Mouse (Mus musculus): Measurements from ENCODE around the gene Mrgprh. TPM values are rescaled to one million over a fixed set of nuclear protein-coding genes. Genes with fewer than 3 reads are reported as not detected.

Gene Mrgprh
- polyA plus RNA-seq, 1 experiment from 2014 or later = not detected

DNA sequence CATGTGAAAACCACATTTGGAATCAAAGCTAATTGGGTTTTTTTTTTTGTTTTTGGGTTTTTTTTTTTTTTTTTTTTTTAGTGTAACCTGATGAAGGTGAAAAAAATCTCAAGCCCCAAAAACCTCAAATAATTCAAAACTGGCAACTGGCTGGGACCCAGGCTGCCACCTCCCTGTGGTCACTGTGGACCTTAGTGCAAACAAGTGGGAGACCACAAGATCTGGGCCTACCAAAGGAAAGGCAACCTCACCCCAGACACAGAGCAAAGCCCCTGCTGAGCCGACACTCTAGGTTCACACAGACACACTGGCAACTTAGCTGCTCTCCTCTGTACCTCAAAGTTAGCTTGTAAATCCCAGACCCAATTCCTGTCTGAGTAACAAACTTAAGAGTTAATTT lies 28.5 kb downstream of the Mrgprh start:
- 67% methylated on average over 1 of the region's 1 CpGs for WGBS

DNA sequence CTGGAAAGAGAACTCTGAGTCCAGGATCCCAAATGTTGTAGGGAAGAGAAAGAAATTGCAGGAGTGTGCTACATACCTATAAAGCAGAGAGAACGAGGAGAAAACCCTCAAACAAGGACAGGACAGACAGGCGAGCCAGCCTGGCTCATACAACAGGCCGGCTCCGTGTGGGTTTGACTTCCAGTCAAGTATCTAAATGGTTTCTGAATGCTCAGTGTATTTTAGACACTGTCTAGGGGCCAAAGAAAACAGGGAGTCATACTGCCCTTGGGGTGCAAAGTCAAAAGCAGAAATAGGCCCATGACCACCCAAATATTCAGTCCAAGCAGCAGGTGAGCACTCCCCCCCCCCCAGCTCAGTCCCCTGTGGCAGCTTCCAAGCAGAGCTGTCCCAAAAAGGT lies 30.0 kb downstream of the Mrgprh start:
- Histone ChIP-seq H3K9me3 (no peaks in the 10 kb centered on the region), H3K36me3 (peaks cover 21% of the 10 kb centered on the region), H3K27ac (replicated peaks) (no peak overlapping the region), H3K27me3 (no peaks in the 10 kb centered on the region), H3K4me1 (peaks cover 11% of the 10 kb centered on the region), H3K4me2 (replicated peaks) (no peak overlapping the region), H3K4me3 (no peak overlapping the region), H3K9ac (replicated peaks) (no peak overlapping the region)
- ATAC-seq (ENCODE audit: low FRiP score, low read depth) = no peak
- 88% methylated on average over 4 of the region's 4 CpGs for WGBS

More for the DNA sequence above, 28.5 kb downstream of the Mrgprh start:
- H3K4me1 ChIP-seq = peaks cover 11% of the 10 kb centered on the region
- peaks cover 26% of the 10 kb centered on the region for H3K36me3 ChIP-seq
- no peak overlapping the region for H3K4me2 ChIP-seq (replicated peaks)
- no peak overlapping the region for H3K9ac ChIP-seq (replicated peaks)
- H3K27ac ChIP-seq (replicated peaks) = no peak overlapping the region
- no peak for ATAC-seq (ENCODE audit: low FRiP score, low read depth)
- no peaks in the 10 kb centered on the region for H3K27me3 ChIP-seq
- H3K9me3 ChIP-seq = no peaks in the 10 kb centered on the region
- no peak overlapping the region for H3K4me3 ChIP-seq

DNA sequence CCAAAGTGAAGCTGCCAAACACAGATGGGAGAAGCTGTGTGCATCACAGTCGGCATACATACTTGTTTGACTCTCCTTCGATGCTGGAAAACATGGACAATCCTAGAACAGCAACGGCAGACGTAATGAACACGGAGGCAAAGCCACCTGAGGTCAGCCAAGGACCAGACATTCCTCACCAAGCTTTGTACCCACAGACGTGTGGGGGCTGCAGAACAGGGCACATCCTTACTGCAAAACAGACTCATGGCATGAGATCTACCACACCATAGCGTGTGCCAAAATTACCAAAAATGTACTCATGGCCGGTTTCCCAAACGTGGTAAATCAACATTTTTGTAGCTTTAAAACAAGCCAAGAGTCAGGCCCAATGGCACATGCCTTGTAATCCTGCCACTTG lies 30.6 kb downstream of the Mrgprh start:
- Histone ChIP-seq H3K36me3 (peaks cover 28% of the 10 kb centered on the region), H3K4me1 (peaks cover 11% of the 10 kb centered on the region), H3K27ac (replicated peaks) (no peak overlapping the region), H3K4me3 (no peak overlapping the region), H3K27me3 (no peaks in the 10 kb centered on the region), H3K4me2 (replicated peaks) (no peak overlapping the region), H3K9me3 (no peaks in the 10 kb centered on the region), H3K9ac (replicated peaks) (no peak overlapping the region)
- WGBS = 93% methylated on average over 9 of the region's 9 CpGs
- no peak for ATAC-seq (ENCODE audit: low FRiP score, low read depth)

DNA sequence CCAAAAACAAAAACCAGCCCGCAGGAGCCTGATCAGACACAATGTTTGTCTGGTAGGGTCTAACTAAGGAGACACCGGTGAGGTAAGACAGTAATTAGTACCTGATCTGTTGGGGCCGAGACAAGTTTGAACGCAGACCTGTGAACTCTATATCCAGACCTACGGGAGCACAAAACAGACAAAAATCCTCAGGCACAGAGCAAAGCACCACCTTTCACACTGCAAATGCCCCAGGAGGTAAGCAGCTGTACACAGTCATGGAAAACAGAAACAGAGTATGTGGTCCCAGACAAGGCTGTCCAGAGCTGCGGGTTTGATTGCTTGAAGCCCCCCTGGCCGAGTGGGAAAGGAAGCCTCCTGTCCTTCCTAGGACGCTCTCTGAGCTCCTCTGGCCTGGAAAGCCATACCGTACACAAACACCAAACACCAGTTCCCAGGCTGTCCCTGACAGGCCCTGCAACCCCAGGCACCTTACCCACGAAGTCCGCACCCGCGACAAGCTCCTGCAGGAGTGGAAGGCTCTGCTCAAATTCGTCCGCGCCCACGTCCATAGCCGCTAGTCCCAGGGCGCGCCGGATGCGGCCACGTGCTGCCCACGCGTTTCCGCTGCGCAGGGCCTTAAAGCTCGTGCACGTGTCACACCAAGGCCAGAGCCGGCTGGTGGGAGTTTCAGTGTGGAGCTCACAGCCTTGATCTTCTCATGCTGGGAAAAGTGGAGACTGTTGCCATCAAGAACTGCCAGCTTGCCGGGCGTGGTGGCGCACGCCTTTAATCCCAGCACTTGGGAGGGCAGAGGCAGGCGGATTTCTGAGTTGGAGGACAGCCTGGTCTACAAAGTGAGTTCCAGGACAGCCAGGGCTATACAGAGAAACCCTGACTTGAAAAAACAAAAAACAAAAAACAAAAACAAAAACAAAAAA lies 33.8 kb downstream of the Mrgprh start, which contains the start of gene Pnldc1:
Gene Pnldc1 (minus strand): TSS at position 870 of the 920 bp plus-strand sequence.
- no peak within 1 kb of the TSS for H3K9ac ChIP-seq (replicated peaks)
- H3K4me3 ChIP-seq = no peak within 1 kb of the TSS
- H3K27ac ChIP-seq (replicated peaks) = no peak within 1 kb of the TSS
- no peak within 1 kb of the TSS for H3K4me2 ChIP-seq (replicated peaks)
- H3K27me3 ChIP-seq = no peaks in the 10 kb centered on the region
- H3K36me3 ChIP-seq = peaks cover 53% of the 10 kb centered on the region
- 0 out of 2 replicates have a peak, but pooled peaks cover under 1% of the 10 kb centered on the region for H3K4me1 ChIP-seq
- WGBS = 83% methylated on average over 35 of the region's 35 CpGs
- H3K9me3 ChIP-seq = no peaks in the 10 kb centered on the region
- no peak for ATAC-seq (ENCODE audit: low FRiP score, low read depth)

DNA sequence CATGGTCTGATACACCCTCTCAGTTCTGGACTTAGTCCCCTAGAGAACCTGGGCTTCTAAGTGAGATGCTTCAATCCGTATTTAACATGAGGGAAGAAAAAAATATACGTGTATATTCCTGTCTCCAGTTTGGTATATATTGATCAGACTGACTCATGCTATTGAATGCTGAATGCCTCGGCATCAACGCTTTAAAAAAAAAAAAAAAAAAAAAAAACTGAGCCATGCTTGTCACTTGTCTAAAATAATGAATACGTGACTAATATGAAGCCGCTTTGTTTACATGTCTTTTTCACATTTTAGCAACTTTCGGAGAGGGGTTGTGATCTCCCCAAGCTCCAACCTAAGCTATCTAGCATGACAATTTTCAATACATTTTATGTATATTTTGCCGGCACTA lies 34.6 kb downstream of the Mrgprh start:
- H3K9me3 ChIP-seq = no peaks in the 10 kb centered on the region
- H3K4me3 ChIP-seq = no peak overlapping the region
- H3K27me3 ChIP-seq = no peaks in the 10 kb centered on the region
- H3K27ac ChIP-seq (replicated peaks) = no peak overlapping the region
- 91% methylated on average over 8 of the region's 8 CpGs for WGBS
- ATAC-seq (ENCODE audit: low FRiP score, low read depth) = no peak
- H3K36me3 ChIP-seq = peaks cover 45% of the 10 kb centered on the region
- peaks cover 7% of the 10 kb centered on the region for H3K4me1 ChIP-seq
- H3K9ac ChIP-seq (replicated peaks) = no peak overlapping the region
- no peak overlapping the region for H3K4me2 ChIP-seq (replicated peaks)

DNA sequence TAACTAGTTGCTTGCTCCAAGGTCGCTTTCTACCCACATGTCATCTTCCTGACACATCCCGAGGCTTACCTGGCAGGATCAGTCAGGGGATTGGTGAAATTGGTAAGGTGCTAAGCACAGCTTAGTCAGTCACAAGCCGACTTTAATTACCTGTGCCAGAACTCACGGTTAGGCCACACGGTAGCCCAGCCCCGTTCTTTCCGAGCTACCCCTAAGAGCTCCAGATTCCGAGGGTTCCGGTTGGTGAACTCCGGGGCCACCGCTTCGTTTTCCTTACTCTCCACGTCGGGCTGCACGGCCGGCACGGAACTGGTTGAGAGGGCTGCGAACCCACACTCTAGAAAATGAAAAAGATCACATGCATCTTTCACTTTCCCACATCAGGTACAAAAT lies 39.6 kb downstream of the Mrgprh start, which contains the start of gene Tcp1:
Gene Tcp1 (plus strand): TSS at position 214 of the 393 bp plus-strand sequence.
- Histone ChIP-seq H3K4me1 (peaks cover 13% of the 10 kb centered on the region), H3K4me3 (peak within 1 kb of the TSS; percentile 84), H3K9me3 (no peaks in the 10 kb centered on the region), H3K27ac (replicated peaks) (peak within 1 kb of the TSS; percentile 85), H3K9ac (replicated peaks) (peak within 1 kb of the TSS; percentile 91), H3K36me3 (peaks cover 53% of the 10 kb centered on the region), H3K4me2 (replicated peaks) (peak within 1 kb of the TSS; percentile 90), H3K27me3 (no peaks in the 10 kb centered on the region)
- WGBS = 2% methylated on average over 18 of the region's 18 CpGs
- ATAC-seq (ENCODE audit: low FRiP score, low read depth) = peak; percentile 8; the same call in 1 of the 2 replicates

DNA sequence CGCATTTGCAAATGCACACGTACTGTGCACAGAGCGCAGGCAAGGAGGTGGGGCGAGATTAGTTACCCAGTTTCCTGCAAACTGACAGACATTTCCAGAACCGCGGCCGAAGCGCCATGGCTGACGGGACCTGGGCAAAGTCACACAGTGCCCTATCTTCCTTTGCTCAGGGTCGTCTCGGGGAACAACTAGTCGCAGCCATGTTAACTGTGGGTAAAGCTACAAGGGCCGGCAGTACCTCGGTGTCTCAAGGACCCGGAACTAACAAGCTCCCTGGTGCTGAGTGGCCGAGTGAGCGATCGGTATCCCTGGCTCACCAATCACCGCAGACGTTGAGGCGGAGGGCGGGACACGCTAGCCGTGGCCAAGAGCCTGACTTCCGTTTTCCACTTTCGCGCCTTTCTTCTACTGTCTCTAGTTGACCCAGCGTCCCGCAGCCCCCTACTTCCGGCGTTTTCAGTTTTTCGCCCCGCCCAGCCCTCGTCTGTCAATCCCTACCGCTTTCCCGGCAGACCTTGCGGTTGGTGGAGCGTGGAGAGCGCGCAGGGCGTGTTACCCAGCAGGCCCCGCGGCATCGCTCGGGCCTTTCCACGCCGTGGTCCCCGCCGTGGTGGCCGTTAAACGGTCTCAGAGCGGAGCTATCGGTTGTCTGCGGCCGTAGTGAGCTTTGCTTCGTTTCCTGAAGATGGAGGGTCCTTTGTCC lies 40.2 kb downstream of the Mrgprh start, which contains the start of gene Mrpl18:
Gene Mrpl18 (minus strand): TSS at position 465 of the 703 bp plus-strand sequence.
- no peaks in the 10 kb centered on the region for H3K9me3 ChIP-seq
- H3K36me3 ChIP-seq = peaks cover 52% of the 10 kb centered on the region
- peak within 1 kb of the TSS; percentile 90 for H3K4me2 ChIP-seq (replicated peaks)
- no peaks in the 10 kb centered on the region for H3K27me3 ChIP-seq
- H3K4me1 ChIP-seq = peaks cover 13% of the 10 kb centered on the region
- under 1% methylated on average over 56 of the region's 56 CpGs for WGBS
- peak within 1 kb of the TSS; percentile 91 for H3K9ac ChIP-seq (replicated peaks)
- peak; percentile 99 for ATAC-seq (ENCODE audit: low FRiP score, low read depth)
- H3K27ac ChIP-seq (replicated peaks) = peak within 1 kb of the TSS; percentile 85
- H3K4me3 ChIP-seq = peak within 1 kb of the TSS; percentile 84

DNA sequence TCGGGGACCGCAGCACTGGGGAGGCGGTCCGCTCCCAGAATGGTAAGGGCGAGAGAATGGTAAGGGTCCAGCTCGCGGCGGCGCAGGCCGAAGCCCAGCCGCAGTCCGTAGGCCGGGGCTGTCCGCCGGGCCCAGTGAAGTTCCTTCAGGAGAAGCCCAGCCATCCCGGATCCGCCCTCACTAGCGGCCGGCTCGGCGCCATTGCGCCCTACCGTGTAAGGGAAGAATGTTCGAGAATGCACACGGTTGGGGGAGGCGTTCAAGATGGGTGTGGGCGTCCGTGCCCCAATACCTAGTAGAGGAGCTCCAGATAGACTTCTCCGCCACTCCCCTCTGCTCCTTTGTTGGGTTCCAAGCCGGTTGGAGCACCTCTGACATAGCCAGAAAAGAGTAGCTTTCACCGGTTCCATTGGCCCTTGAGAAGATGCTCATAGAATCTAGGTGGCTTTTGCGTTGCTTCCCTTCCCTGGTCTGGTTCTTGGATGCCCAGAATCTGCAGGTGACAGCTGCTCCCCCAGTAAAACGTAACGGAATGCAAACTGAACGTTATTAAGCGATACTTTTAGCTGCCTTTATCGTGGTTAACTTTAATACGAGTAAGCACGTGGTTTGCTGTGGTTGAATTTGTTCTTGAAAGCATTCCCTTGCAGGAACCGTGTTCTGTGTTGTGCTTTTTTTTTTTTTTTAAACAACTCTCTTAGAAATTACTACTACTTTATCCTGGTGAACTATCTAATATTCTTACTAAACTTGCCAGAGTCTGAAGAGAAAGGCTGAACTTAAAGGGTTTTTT lies 41.0 kb downstream of the Mrgprh start:
- peak overlapping the region; percentile 85 for H3K27ac ChIP-seq (replicated peaks)
- ATAC-seq (ENCODE audit: low FRiP score, low read depth) = peak; percentile 73
- peaks cover 51% of the 10 kb centered on the region for H3K36me3 ChIP-seq
- H3K4me2 ChIP-seq (replicated peaks) = peak overlapping the region; percentile 90
- peaks cover 13% of the 10 kb centered on the region for H3K4me1 ChIP-seq
- WGBS = under 1% methylated on average over 40 of the region's 40 CpGs
- H3K4me3 ChIP-seq = peak overlapping the region; percentile 84
- H3K27me3 ChIP-seq = no peaks in the 10 kb centered on the region
- H3K9ac ChIP-seq (replicated peaks) = peak overlapping the region; percentile 91
- H3K9me3 ChIP-seq = no peaks in the 10 kb centered on the region

DNA sequence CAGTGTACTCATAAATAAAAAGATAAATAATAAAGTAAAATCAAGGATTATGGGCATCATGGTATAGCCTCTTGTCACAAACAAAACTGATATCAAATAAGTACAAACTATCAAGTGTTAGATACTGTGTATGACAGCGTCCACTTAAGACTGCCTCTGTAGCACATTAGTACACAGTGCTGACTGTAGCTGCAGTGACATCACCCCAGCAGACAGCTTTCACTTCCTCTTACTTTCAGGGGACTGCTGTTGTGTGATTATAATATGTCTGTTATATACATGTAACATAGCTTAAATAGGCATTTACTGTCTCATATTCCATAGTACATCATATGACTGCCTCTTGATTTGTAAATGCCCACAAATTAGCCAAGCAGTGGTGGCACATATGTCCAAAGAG lies 45.2 kb downstream of the Mrgprh start:
- Histone ChIP-seq H3K27ac (replicated peaks) (no peak overlapping the region), H3K36me3 (peaks cover 69% of the 10 kb centered on the region), H3K27me3 (no peaks in the 10 kb centered on the region), H3K4me1 (peaks cover 6% of the 10 kb centered on the region), H3K9ac (replicated peaks) (no peak overlapping the region), H3K9me3 (no peaks in the 10 kb centered on the region), H3K4me3 (no peak overlapping the region), H3K4me2 (replicated peaks) (no peak overlapping the region)
- WGBS = 92% methylated on average over 1 of the region's 1 CpGs
- ATAC-seq (ENCODE audit: low FRiP score, low read depth) = no peak

DNA sequence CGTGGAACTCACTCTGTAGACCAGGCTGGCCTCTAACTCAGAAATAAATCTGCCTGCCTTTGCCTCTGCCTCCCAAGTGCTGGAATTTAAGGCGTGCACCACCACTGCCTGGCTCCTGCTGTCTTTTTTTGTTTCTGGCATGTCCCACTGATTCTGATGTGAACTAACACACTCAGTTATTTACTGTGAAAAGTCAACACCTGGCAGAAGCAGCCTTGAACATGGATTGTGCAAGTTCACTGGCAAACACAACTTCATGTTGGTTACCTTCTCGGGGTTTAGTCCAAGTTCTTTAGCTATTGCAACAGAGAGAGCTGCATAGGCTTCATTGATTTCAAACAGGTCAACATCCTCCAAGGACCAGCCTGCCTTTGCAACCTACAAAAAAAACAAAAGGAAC lies 49.2 kb downstream of the Mrgprh start:
- H3K9me3 ChIP-seq = no peaks in the 10 kb centered on the region
- 92% methylated on average over 3 of the region's 3 CpGs for WGBS
- no peak overlapping the region for H3K4me3 ChIP-seq
- H3K36me3 ChIP-seq = peaks cover 70% of the 10 kb centered on the region
- no peak for ATAC-seq (ENCODE audit: low FRiP score, low read depth)
- H3K9ac ChIP-seq (replicated peaks) = no peak overlapping the region
- H3K27ac ChIP-seq (replicated peaks) = no peak overlapping the region
- H3K4me2 ChIP-seq (replicated peaks) = no peak overlapping the region
- H3K27me3 ChIP-seq = no peaks in the 10 kb centered on the region
- H3K4me1 ChIP-seq = no peaks in the 10 kb centered on the region

DNA sequence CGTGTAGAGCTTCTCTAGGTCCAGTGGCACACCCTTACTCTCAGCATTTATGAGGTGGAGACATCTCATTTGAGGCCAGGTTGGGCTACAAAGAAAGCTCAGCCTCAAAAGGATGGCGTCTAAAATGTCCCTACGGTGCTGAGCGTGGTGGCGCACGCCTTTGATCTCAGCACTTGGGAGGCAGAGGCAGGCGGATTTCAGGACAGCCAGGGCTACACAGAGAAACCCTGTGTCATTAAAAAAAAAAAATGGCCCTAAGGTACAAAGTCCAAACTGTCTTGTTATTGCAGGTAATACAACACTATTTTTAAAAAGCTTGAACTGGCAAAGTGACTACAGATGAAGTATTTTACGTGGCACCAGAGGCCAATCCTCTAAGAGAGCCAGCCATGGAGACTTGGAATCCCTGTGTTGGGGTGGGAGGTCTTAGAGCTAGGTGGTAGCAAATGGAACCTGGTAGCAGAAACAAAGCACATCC lies 49.9 kb downstream of the Mrgprh start:
- WGBS = 92% methylated on average over 8 of the region's 8 CpGs
- Histone ChIP-seq H3K9me3 (no peaks in the 10 kb centered on the region), H3K27ac (replicated peaks) (no peak overlapping the region), H3K36me3 (peaks cover 63% of the 10 kb centered on the region), H3K9ac (replicated peaks) (no peak overlapping the region), H3K4me3 (no peak overlapping the region), H3K4me2 (replicated peaks) (no peak overlapping the region), H3K4me1 (no peaks in the 10 kb centered on the region), H3K27me3 (no peaks in the 10 kb centered on the region)
- ATAC-seq (ENCODE audit: low FRiP score, low read depth) = no peak
